Mouse (Mus musculus): ENCODE data around the gene Prkca.

DNA sequence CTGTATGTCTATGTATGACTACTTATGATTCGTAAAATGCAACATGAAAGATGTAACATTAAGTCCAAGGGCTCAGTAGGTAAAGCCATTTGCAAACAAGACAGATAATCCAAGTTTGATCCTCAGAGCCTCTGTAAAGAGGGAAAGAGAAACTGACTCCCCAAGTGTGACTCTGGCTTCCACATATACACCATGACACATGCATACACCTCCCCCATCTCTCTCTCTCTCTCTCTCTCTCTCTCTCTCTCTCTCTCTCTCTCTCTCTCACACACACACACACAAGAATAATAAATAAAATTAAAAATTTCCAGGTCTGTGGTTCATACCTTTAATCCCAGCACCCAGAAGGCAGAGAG, 41.9 kb upstream of the Prkca start:
- TF ChIP-seq CTCF (IDR thresholded peaks at IDR 0.05; ENCODE audit: borderline replicate concordance, insufficient read depth, low read length), result no peak
- TF ChIP-seq POLR2A (IDR thresholded peaks at IDR 0.05; ENCODE audit: low read depth, low read length), result no peak
